Mouse (Mus musculus): ENCODE measurements around the gene Mtrf1. TPM values are rescaled to one million over a fixed set of nuclear protein-coding genes. Genes with fewer than 3 reads are reported as not detected.
"Not testable (repeated sequence)": the region's sequence is repeated elsewhere in the genome, so short reads cannot be mapped to it uniquely, and the experiment has no call there.

Gene Mtrf1
- polyA plus RNA-seq, 1 experiment from 2014 or later, result 11.0 TPM

DNA sequence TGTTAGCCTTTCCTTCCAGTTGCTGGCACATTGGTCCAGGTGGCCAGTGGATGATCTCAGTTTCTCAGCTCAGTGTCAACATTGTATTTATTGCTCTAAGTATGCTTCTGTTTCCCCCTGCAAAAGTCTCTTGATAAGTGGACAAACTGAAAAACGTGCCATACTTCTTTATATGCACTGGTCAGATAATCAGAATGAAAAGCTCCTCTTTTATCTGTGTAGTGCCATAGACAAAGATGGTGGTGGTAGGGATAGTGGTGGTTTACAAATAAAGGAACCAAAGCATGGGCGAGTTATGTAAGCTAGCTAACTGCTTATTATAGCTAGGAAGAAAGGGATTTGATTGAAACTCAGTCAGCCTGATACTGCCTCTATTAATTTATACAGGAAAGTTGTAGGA lies 10.1 kb downstream of the Mtrf1 start:
- no peak overlapping the region for H3K27ac ChIP-seq

DNA sequence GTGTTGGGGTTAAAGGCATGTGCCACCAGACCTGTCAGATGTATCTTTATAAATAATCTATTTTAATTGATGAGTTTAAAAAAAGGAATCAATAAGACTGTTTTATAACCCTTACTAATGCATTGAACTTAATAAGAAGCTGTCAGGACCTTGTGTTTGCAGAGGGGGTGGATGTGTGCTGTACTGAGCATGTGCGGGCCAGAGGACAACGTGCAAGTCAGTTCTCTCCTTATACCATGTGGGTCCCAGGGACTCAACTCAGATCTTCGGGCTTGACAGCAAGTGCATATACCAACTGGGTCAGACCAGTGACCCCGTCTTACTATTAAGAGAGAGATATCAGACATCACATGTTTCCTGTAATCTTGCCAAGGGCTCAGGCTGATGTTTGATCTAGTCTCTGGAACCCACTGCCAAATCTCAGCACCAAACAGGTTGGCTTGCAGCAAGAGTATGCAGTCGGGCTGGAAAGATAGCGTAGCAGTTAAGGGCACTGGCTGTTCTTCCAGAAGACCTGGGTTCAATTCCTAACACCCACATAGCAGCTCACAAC lies 11.8 kb downstream of the Mtrf1 start:
- Histone ChIP-seq H3K9me3 (ENCODE audit: control insufficient read depth, low read length) (no peaks in the 10 kb centered on the region), H3K9ac (no peak overlapping the region), H3K4me3 (replicated peaks; ENCODE audit: low read length) (no peak overlapping the region), H3K4me1 (replicated peaks; ENCODE audit: control insufficient read depth, insufficient read depth, low read length) (no peaks in the 10 kb centered on the region), H3K4me2 (replicated peaks) (no peak overlapping the region), H3K27ac (no peak overlapping the region), H3K36me3 (replicated peaks; ENCODE audit: control insufficient read depth, insufficient read depth) (peaks cover 30% of the 10 kb centered on the region), H3K27me3 (ENCODE audit: control insufficient read depth, insufficient read depth, low read length) (no peaks in the 10 kb centered on the region)
- no peak for DNase-seq (ENCODE audit: low spot score)
- no peak for ATAC-seq (ENCODE audit: low FRiP score)
- WGBS, result 95% methylated on average over 6 of the region's 6 CpGs

More for the DNA sequence above, 10.1 kb downstream of the Mtrf1 start:
- no peaks in the 10 kb centered on the region for H3K27me3 ChIP-seq (ENCODE audit: control insufficient read depth, insufficient read depth, low read length)
- H3K4me3 ChIP-seq (replicated peaks; ENCODE audit: low read length), result no peak overlapping the region
- ATAC-seq (ENCODE audit: low FRiP score) (no peak), DNase-seq (ENCODE audit: low spot score) (no peak)
- H3K36me3 ChIP-seq (replicated peaks; ENCODE audit: control insufficient read depth, insufficient read depth), result peaks cover 27% of the 10 kb centered on the region
- H3K9ac ChIP-seq, result no peak overlapping the region
- no peak overlapping the region for H3K4me2 ChIP-seq (replicated peaks)
- WGBS, result 85% methylated on average over 2 of the region's 2 CpGs
- no peaks in the 10 kb centered on the region for H3K4me1 ChIP-seq (replicated peaks; ENCODE audit: control insufficient read depth, insufficient read depth, low read length)
- H3K9me3 ChIP-seq (ENCODE audit: control insufficient read depth, low read length), result no peaks in the 10 kb centered on the region

- DNase-seq (ENCODE audit: low spot score) (no peak), ATAC-seq (ENCODE audit: low FRiP score) (no peak)
- 71% methylated on average over 2 of the region's 2 CpGs for WGBS
- Histone ChIP-seq H3K36me3 (replicated peaks; ENCODE audit: control insufficient read depth, insufficient read depth) (peaks cover 30% of the 10 kb centered on the region), H3K9ac (no peak overlapping the region), H3K9me3 (ENCODE audit: control insufficient read depth, low read length) (no peaks in the 10 kb centered on the region), H3K27ac (no peak overlapping the region), H3K27me3 (ENCODE audit: control insufficient read depth, insufficient read depth, low read length) (no peaks in the 10 kb centered on the region), H3K4me1 (replicated peaks; ENCODE audit: control insufficient read depth, insufficient read depth, low read length) (no peaks in the 10 kb centered on the region), H3K4me3 (replicated peaks; ENCODE audit: low read length) (no peak overlapping the region), H3K4me2 (replicated peaks) (no peak overlapping the region)
Observed at GRCm38 (mm10) chr14:79410662-79411061, 13.1 kb downstream of the Mtrf1 start.

- no peaks in the 10 kb centered on the region for H3K9me3 ChIP-seq (ENCODE audit: control insufficient read depth, low read length)
- H3K4me1 ChIP-seq (replicated peaks; ENCODE audit: control insufficient read depth, insufficient read depth, low read length), result no peaks in the 10 kb centered on the region
- H3K27ac ChIP-seq, result no peak overlapping the region
- DNase-seq (ENCODE audit: low spot score) (no peak), ATAC-seq (ENCODE audit: low FRiP score) (no peak)
- no peaks in the 10 kb centered on the region for H3K27me3 ChIP-seq (ENCODE audit: control insufficient read depth, insufficient read depth, low read length)
- 86% methylated on average over 6 of the region's 6 CpGs for WGBS
- no peak overlapping the region for H3K9ac ChIP-seq
- H3K36me3 ChIP-seq (replicated peaks; ENCODE audit: control insufficient read depth, insufficient read depth), result peaks cover 28% of the 10 kb centered on the region
- H3K4me2 ChIP-seq (replicated peaks), result no peak overlapping the region
- H3K4me3 ChIP-seq (replicated peaks; ENCODE audit: low read length), result no peak overlapping the region
Observed at GRCm38 (mm10) chr14:79413121-79413520, 15.5 kb downstream of the Mtrf1 start.

- no peaks in the 10 kb centered on the region for H3K27me3 ChIP-seq (ENCODE audit: control insufficient read depth, insufficient read depth, low read length)
- H3K36me3 ChIP-seq (replicated peaks; ENCODE audit: control insufficient read depth, insufficient read depth), result peaks cover 15% of the 10 kb centered on the region; the same call in 1 of the 2 replicates
- WGBS, result 27% methylated on average over 20 of the region's 20 CpGs
- no peak overlapping the region for H3K4me3 ChIP-seq (replicated peaks; ENCODE audit: low read length)
- no peaks in the 10 kb centered on the region; the same call in 1 of the 2 replicates for H3K4me1 ChIP-seq (replicated peaks; ENCODE audit: control insufficient read depth, insufficient read depth, low read length)
- DNase-seq (ENCODE audit: low spot score) (no peak), ATAC-seq (ENCODE audit: low FRiP score) (no peak)
- H3K9me3 ChIP-seq (ENCODE audit: control insufficient read depth, low read length), result no peaks in the 10 kb centered on the region
- no peak overlapping the region for H3K27ac ChIP-seq
- no peak overlapping the region for H3K9ac ChIP-seq
- H3K4me2 ChIP-seq (replicated peaks), result peak overlapping the region; percentile 21; the same call in 1 of the 2 replicates
Observed at GRCm38 (mm10) chr14:79420083-79420685, 22.6 kb downstream of the Mtrf1 start.

DNA sequence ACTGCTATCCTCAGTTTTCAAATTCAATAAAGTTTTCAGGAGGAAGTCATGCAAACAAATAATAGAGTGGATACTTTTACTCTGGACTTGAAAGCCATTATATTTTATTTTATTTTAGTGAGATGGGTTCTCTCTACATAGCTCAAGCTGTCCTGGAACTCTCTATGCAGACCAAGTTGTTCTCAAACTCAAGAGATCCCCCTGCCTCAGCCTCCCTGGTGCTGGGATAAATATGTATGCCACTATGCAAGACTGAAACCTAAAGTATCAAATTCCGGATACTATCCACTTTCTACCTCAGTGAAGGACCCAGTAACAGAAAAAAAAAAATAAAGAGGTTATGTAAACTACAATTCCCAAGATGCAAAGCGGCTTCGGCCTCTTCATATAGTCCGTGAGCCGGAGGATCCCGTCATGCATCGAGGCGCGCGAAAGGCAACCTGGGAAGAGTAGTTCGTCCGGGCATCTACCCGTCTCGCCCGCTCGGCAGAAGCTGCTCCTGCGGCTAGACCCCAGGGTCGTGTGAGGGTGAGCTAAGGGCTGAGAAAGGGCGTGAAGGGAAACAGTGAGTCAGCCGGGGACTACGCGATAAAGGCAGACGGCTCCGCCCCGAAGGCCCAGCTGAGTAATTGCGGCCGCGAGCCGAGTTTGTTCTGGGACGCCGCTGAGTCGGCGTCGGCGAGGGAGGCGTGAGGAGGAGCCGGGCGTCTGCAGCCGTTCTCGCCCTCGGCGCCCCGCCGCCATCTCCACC lies 28.6 kb downstream of the Mtrf1 start, which contains the start of gene Kbtbd7:
Gene Kbtbd7 (plus strand): TSS at position 533 of the 751 bp plus-strand sequence.
- H3K4me1 ChIP-seq (replicated peaks; ENCODE audit: control insufficient read depth, insufficient read depth, low read length), result no peaks in the 10 kb centered on the region
- DNase-seq (ENCODE audit: low spot score) (peak; percentile 94), ATAC-seq (ENCODE audit: low FRiP score) (peak; percentile 99)
- WGBS, result under 1% methylated on average over 40 of the region's 44 CpGs
- peak within 1 kb of the TSS; percentile 67 for H3K9ac ChIP-seq
- peaks cover 12% of the 10 kb centered on the region for H3K9me3 ChIP-seq (ENCODE audit: control insufficient read depth, low read length)
- peaks cover 8% of the 10 kb centered on the region for H3K36me3 ChIP-seq (replicated peaks; ENCODE audit: control insufficient read depth, insufficient read depth)
- peak within 1 kb of the TSS; percentile 56 for H3K4me3 ChIP-seq (replicated peaks; ENCODE audit: low read length)
- H3K27me3 ChIP-seq (ENCODE audit: control insufficient read depth, insufficient read depth, low read length), result no peaks in the 10 kb centered on the region
- peak within 1 kb of the TSS; percentile 54 for H3K4me2 ChIP-seq (replicated peaks)
- peak within 1 kb of the TSS; percentile 88 for H3K27ac ChIP-seq

GRCm38 (mm10) chr14:79426730-79427365 lies 29.3 kb downstream of the Mtrf1 start:
- H3K4me1 ChIP-seq (replicated peaks; ENCODE audit: control insufficient read depth, insufficient read depth, low read length); H3K36me3 ChIP-seq (replicated peaks; ENCODE audit: control insufficient read depth, insufficient read depth); DNase-seq (ENCODE audit: low spot score); H3K27me3 ChIP-seq (ENCODE audit: control insufficient read depth, insufficient read depth, low read length): not testable (repeated sequence)
- H3K9ac ChIP-seq, result peak overlapping the region; percentile 67
- peaks cover 12% of the 10 kb centered on the region for H3K9me3 ChIP-seq (ENCODE audit: control insufficient read depth, low read length)
- H3K4me2 ChIP-seq (replicated peaks), result peak overlapping the region; percentile 54
- H3K27ac ChIP-seq, result peak overlapping the region; percentile 88; the same call in 1 of the 2 replicates
- peak; percentile 61 for ATAC-seq (ENCODE audit: low FRiP score)
- H3K4me3 ChIP-seq (replicated peaks; ENCODE audit: low read length), result peak overlapping the region; percentile 56
- no CpG with 5 or more reads among the region's 59 CpGs for WGBS

DNA sequence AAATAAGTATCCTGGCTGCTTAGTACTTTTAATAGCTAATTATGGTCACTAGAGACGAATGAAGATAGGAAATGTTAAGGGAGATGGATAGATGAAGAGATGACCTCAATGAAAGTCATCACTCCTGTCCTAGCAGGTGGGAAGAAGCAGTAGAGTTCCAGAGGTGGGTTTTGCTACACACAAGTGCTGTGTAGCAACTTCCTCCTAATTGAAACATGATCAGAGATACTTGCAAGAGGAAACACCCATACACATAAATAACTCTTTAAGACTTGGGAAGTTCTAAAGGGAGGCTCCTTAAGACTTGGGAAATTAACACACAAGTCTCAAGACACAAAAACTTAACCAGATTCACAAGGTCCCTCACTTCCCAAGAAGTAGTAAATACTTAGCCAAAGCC lies 36.5 kb downstream of the Mtrf1 start:
- 86% methylated on average over 1 of the region's 1 CpGs for WGBS
- DNase-seq (ENCODE audit: low spot score), result no peak
- no peak overlapping the region for H3K4me3 ChIP-seq (replicated peaks; ENCODE audit: low read length)
- H3K4me1 ChIP-seq (replicated peaks; ENCODE audit: control insufficient read depth, insufficient read depth, low read length), result no peaks in the 10 kb centered on the region
- H3K27ac ChIP-seq, result no peak overlapping the region
- no peak overlapping the region for H3K9ac ChIP-seq
- H3K9me3 ChIP-seq (ENCODE audit: control insufficient read depth, low read length), result no peaks in the 10 kb centered on the region
- no peaks in the 10 kb centered on the region for H3K36me3 ChIP-seq (replicated peaks; ENCODE audit: control insufficient read depth, insufficient read depth)
- no peak overlapping the region for H3K4me2 ChIP-seq (replicated peaks)
- H3K27me3 ChIP-seq (ENCODE audit: control insufficient read depth, insufficient read depth, low read length), result no peaks in the 10 kb centered on the region
- ATAC-seq (ENCODE audit: low FRiP score), result no peak

- Histone ChIP-seq H3K27me3 (ENCODE audit: control insufficient read depth, insufficient read depth, low read length) (no peaks in the 10 kb centered on the region), H3K36me3 (replicated peaks; ENCODE audit: control insufficient read depth, insufficient read depth) (no peaks in the 10 kb centered on the region), H3K4me1 (replicated peaks; ENCODE audit: control insufficient read depth, insufficient read depth, low read length) (peaks cover 16% of the 10 kb centered on the region; the same call in 1 of the 2 replicates), H3K27ac (no peak overlapping the region), H3K9me3 (ENCODE audit: control insufficient read depth, low read length) (no peaks in the 10 kb centered on the region), H3K9ac (no peak overlapping the region), H3K4me3 (replicated peaks; ENCODE audit: low read length) (no peak overlapping the region), H3K4me2 (replicated peaks) (no peak overlapping the region)
- DNase-seq (ENCODE audit: low spot score) (no peak), ATAC-seq (ENCODE audit: low FRiP score) (no peak)
- WGBS, result 94% methylated on average over 2 of the region's 2 CpGs
Observed at GRCm38 (mm10) chr14:79440655-79441054, 43.1 kb downstream of the Mtrf1 start.

Data from hindbrain, embryonic 14.5 days (tissue).